Mouse (Mus musculus): ENCODE measurements around the gene Vat1l. TPM values are rescaled to one million over a fixed set of nuclear protein-coding genes. Genes with fewer than 3 reads are reported as not detected.

Vat1l gene
- 2.0 and 2.4 TPM in 2 replicates for polyA plus RNA-seq (2015; fragmentation: Nextera tagmentation; extraction: Ambion mirVana)

GRCm38 (mm10) chr8:114205221-114205901 is at the start of gene Vat1l:
TSS of gene Vat1l (plus strand) at chr8:114205612.
- no peaks in the 10 kb centered on the region for H3K36me3 ChIP-seq (ENCODE audit: control insufficient read depth, insufficient read depth, low read length)
- peak within 1 kb of the TSS; percentile 50 for H3K4me2 ChIP-seq (replicated peaks; ENCODE audit: low read depth)
- TF ChIP-seq EP300 (optimal IDR thresholded peaks at IDR 0.05) (no peak), CTCF (IDR thresholded peaks at IDR 0.05; ENCODE audit: low read depth) (no peak)
- H3K9ac ChIP-seq (ENCODE audit: low read length) = no peak within 1 kb of the TSS
- no peaks in the 10 kb centered on the region for H3K9me3 ChIP-seq (ENCODE audit: control insufficient read depth, low read length)
- H3K4me3 ChIP-seq (ENCODE audit: low read depth, low read length) = peak within 1 kb of the TSS; percentile 33
- under 1% methylated on average over 39 of the region's 39 CpGs for WGBS
- no peaks in the 10 kb centered on the region for H3K4me1 ChIP-seq (replicated peaks; ENCODE audit: control insufficient read depth, insufficient read depth)
- H3K27ac ChIP-seq (replicated peaks) = no peak within 1 kb of the TSS
- no peak for DNase-seq (ENCODE audit: low spot score)
- ATAC-seq (ENCODE audit: low FRiP score, low TSS enrichment) = no peak
- H3K27me3 ChIP-seq (ENCODE audit: control insufficient read depth, insufficient read depth, low read length) = no peaks in the 10 kb centered on the region; the same call in 1 of the 2 replicates

DNA sequence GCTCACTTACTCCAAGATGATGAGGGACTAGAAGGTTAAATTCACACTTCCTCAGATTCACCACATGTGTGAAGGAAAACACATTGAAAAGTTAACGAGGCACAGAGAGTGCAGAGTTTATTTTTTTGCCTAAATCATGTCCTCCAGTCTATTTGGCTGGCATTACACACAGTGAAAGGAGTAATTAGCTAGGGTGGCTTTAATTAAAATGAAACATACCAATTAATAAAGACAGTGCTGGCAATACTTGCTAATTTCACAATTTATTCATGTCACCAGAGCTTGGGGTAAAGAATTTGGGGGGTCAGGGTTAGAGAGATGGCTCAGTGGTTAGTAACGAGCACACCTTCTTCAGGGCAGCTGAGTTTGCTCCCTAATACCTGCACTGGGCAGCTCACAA is 46.8 kb upstream of the Vat1l start:
- no peak for DNase-seq (ENCODE audit: low spot score)
- 66% methylated on average over 2 of the region's 2 CpGs for WGBS

GRCm38 (mm10) chr8:114159666-114160065 is 45.7 kb upstream of the Vat1l start:
- no peak overlapping the region for H3K9ac ChIP-seq (ENCODE audit: low read length)
- no peak overlapping the region for H3K4me3 ChIP-seq (ENCODE audit: low read depth, low read length)
- no peak overlapping the region for H3K4me2 ChIP-seq (replicated peaks; ENCODE audit: low read depth)
- no peaks in the 10 kb centered on the region for H3K27me3 ChIP-seq (ENCODE audit: control insufficient read depth, insufficient read depth, low read length)
- WGBS = 62% methylated on average over 3 of the region's 3 CpGs
- no peak for TF ChIP-seq EP300 (optimal IDR thresholded peaks at IDR 0.05)
- no peak for TF ChIP-seq CTCF (IDR thresholded peaks at IDR 0.05; ENCODE audit: low read depth)
- H3K9me3 ChIP-seq (ENCODE audit: control insufficient read depth, low read length) = no peaks in the 10 kb centered on the region
- ATAC-seq (ENCODE audit: low FRiP score, low TSS enrichment) = no peak
- DNase-seq (ENCODE audit: low spot score) = no peak
- no peak overlapping the region for H3K27ac ChIP-seq (replicated peaks)
- H3K36me3 ChIP-seq (ENCODE audit: control insufficient read depth, insufficient read depth, low read length) = no peaks in the 10 kb centered on the region
- H3K4me1 ChIP-seq (replicated peaks; ENCODE audit: control insufficient read depth, insufficient read depth) = no peaks in the 10 kb centered on the region

More for the DNA sequence above, 46.8 kb upstream of the Vat1l start:
- no peak for TF ChIP-seq EP300 (optimal IDR thresholded peaks at IDR 0.05)
- TF ChIP-seq CTCF (IDR thresholded peaks at IDR 0.05; ENCODE audit: low read depth) = no peak
- no peak for ATAC-seq (ENCODE audit: low FRiP score, low TSS enrichment)
- no peaks in the 10 kb centered on the region for H3K9me3 ChIP-seq (ENCODE audit: control insufficient read depth, low read length)
- no peak overlapping the region for H3K4me3 ChIP-seq (ENCODE audit: low read depth, low read length)
- H3K27me3 ChIP-seq (ENCODE audit: control insufficient read depth, insufficient read depth, low read length) = no peaks in the 10 kb centered on the region
- H3K4me1 ChIP-seq (replicated peaks; ENCODE audit: control insufficient read depth, insufficient read depth) = no peaks in the 10 kb centered on the region
- H3K4me2 ChIP-seq (replicated peaks; ENCODE audit: low read depth) = no peak overlapping the region
- H3K36me3 ChIP-seq (ENCODE audit: control insufficient read depth, insufficient read depth, low read length) = no peaks in the 10 kb centered on the region
- no peak overlapping the region for H3K27ac ChIP-seq (replicated peaks)
- H3K9ac ChIP-seq (ENCODE audit: low read length) = no peak overlapping the region

DNA sequence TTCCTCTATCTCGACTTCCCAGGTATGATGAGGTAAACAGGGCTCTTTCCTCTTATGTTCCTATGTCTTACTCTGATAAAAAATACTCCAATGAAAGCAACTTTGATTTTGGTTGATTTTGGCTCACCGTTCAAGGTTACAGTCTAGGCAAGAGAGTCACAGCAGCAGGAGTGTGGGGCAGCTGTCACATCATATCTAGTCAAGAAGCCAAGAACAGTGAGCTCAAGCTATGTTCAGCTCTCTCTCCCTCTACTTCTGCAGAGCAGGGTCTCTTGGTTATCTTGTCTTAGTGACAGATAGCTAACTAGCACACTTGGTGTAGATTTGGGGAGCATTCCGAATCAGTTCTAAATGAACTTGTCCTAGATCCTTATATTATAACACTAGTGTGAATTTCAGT is 41.5 kb upstream of the Vat1l start:
- Histone ChIP-seq H3K4me1 (replicated peaks; ENCODE audit: control insufficient read depth, insufficient read depth) (no peaks in the 10 kb centered on the region), H3K27me3 (ENCODE audit: control insufficient read depth, insufficient read depth, low read length) (no peaks in the 10 kb centered on the region), H3K9me3 (ENCODE audit: control insufficient read depth, low read length) (no peaks in the 10 kb centered on the region), H3K4me2 (replicated peaks; ENCODE audit: low read depth) (no peak overlapping the region), H3K9ac (ENCODE audit: low read length) (no peak overlapping the region), H3K36me3 (ENCODE audit: control insufficient read depth, insufficient read depth, low read length) (no peaks in the 10 kb centered on the region), H3K27ac (replicated peaks) (no peak overlapping the region), H3K4me3 (ENCODE audit: low read depth, low read length) (no peak overlapping the region)
- DNase-seq (ENCODE audit: low spot score) (no peak), ATAC-seq (ENCODE audit: low FRiP score, low TSS enrichment) (no peak)
- 85% methylated on average over 3 of the region's 3 CpGs for WGBS
- TF ChIP-seq EP300 (optimal IDR thresholded peaks at IDR 0.05) (no peak), CTCF (IDR thresholded peaks at IDR 0.05; ENCODE audit: low read depth) (no peak)

DNA sequence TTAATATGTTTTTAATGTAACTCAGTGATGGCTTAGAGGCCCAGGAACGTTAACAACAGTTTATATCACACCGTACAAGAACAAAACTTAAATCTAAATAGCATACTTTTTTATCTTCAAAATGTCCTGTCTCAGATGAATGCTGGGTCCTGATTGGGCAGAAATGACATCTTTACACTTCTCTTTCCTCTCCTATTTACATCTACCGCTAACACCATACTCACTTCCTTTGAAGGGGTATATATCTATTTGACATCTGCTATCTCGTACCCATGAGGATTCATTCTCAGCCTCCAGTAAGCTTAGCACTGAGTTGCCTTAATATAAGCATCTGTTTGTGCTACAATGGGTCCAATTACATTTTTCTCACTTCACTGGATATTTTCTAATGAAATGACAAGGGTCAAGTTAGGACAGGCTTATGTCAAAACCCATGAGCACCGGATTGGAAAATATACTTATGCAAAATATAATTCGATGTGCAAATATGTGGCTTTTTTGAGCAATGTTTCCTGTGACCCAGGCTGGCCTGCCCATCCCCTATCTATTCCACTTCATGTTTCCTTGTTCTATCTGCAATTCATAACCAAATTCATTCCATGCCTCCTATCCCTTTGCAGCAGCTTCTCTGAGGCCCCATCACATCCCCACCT is 40.8 kb upstream of the Vat1l start:
- DNase-seq (ENCODE audit: low spot score) (no peak), ATAC-seq (ENCODE audit: low FRiP score, low TSS enrichment) (no peak)
- H3K4me3 ChIP-seq (ENCODE audit: low read depth, low read length) = no peak overlapping the region
- no peak overlapping the region for H3K27ac ChIP-seq (replicated peaks)
- H3K36me3 ChIP-seq (ENCODE audit: control insufficient read depth, insufficient read depth, low read length) = no peaks in the 10 kb centered on the region
- H3K4me1 ChIP-seq (replicated peaks; ENCODE audit: control insufficient read depth, insufficient read depth) = no peaks in the 10 kb centered on the region
- H3K9ac ChIP-seq (ENCODE audit: low read length) = no peak overlapping the region
- no peak overlapping the region for H3K4me2 ChIP-seq (replicated peaks; ENCODE audit: low read depth)
- WGBS = 76% methylated on average over 6 of the region's 6 CpGs
- no peaks in the 10 kb centered on the region for H3K9me3 ChIP-seq (ENCODE audit: control insufficient read depth, low read length)
- TF ChIP-seq EP300 (optimal IDR thresholded peaks at IDR 0.05) (no peak), CTCF (IDR thresholded peaks at IDR 0.05; ENCODE audit: low read depth) (no peak)
- no peaks in the 10 kb centered on the region for H3K27me3 ChIP-seq (ENCODE audit: control insufficient read depth, insufficient read depth, low read length)

DNA sequence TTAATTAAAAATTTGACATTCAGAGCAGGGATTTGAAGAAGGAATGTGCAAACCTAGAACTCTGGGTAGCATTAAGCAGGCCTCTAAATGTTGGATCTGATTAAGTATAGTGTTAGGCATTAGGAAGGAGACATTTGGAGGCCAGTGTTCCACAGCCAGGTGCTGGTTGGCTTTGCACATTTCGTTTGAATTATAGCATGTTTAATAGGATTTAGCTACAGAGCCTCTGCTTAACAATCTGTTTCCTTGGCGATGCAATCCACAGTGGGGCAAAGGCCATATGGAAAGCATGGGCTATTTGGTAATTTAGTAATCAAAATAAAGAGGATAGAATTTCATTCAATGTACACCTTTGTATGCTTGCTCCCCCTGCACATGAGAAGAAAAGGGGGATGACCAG is 39.7 kb upstream of the Vat1l start:
- ATAC-seq (ENCODE audit: low FRiP score, low TSS enrichment) = no peak
- Histone ChIP-seq H3K9ac (ENCODE audit: low read length) (no peak overlapping the region), H3K4me3 (ENCODE audit: low read depth, low read length) (no peak overlapping the region), H3K4me2 (replicated peaks; ENCODE audit: low read depth) (no peak overlapping the region), H3K27ac (replicated peaks) (no peak overlapping the region), H3K36me3 (ENCODE audit: control insufficient read depth, insufficient read depth, low read length) (no peaks in the 10 kb centered on the region), H3K27me3 (ENCODE audit: control insufficient read depth, insufficient read depth, low read length) (no peaks in the 10 kb centered on the region), H3K4me1 (replicated peaks; ENCODE audit: control insufficient read depth, insufficient read depth) (no peaks in the 10 kb centered on the region), H3K9me3 (ENCODE audit: control insufficient read depth, low read length) (no peaks in the 10 kb centered on the region)
- WGBS = 51% methylated on average over 2 of the region's 2 CpGs
- no peak for TF ChIP-seq CTCF (IDR thresholded peaks at IDR 0.05; ENCODE audit: low read depth)
- TF ChIP-seq EP300 (optimal IDR thresholded peaks at IDR 0.05) = no peak
- no peak for DNase-seq (ENCODE audit: low spot score)
